9 mouse cellular contexts compared by ENCODE assay signal in the genomic region with DNA sequence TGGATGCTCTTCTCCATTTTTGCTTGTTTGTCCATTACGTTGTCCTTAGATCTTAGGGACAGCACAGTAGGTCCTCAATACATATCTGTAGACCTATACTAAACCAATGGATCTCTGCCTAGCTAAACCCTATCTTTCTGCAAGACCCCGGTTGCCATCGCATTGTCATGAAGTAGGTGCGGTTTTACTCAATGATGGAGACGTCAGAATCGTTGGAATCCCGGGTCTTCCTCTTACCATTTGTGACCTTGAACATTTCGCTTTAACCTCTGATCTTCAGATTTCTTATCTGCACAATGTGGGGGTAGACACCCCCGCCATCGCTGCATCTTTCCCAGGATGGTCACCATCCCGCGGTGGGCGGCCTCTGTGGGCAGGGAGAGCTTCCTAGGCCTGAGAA. TPM values are rescaled to one million over a fixed set of nuclear protein-coding genes. Genes with fewer than 3 reads are reported as not detected.
A peak's percentile ranks its signal among the peaks of the same experiment; 100 is the strongest.
DNase-seq lines count a peak whose midpoint lies in the region; ATAC-seq lines count a peak whose summit lies in the region.
"Had no signal": no experiment of that assay in that cellular context is flagged by ENCODE, and none has a peak within 500 bp of the region (broad histone marks: within the 10 kb centered on the region; RNA-seq: fewer than 3 reads in every experiment).

No protein-coding gene starts in this region.

- no peak overlapping the region for H3K27ac ChIP-seq in kidney, embryonic 16.5 days (ENCODE audit: low read length)
- no peak overlapping the region for H3K27ac ChIP-seq in embryonic facial prominence, embryonic 13.5 days
- H3K27ac ChIP-seq in midbrain, embryonic 16.5 days (ENCODE audit: low read length), result peak overlapping the region; percentile 88

- no peak overlapping the region for H3K9ac ChIP-seq in kidney, embryonic 16.5 days (replicated peaks; ENCODE audit: low read length)
- H3K9ac ChIP-seq in embryonic facial prominence, embryonic 13.5 days, result no peak overlapping the region
- H3K9ac ChIP-seq in midbrain, embryonic 16.5 days (ENCODE audit: low read depth, low read length), result peak overlapping the region; percentile 83

- H3K36me3 ChIP-seq in kidney, embryonic 16.5 days (ENCODE audit: insufficient read depth, low read length), result no peaks in the 10 kb centered on the region
- H3K36me3 ChIP-seq in embryonic facial prominence, embryonic 13.5 days, result no peaks in the 10 kb centered on the region
- H3K36me3 ChIP-seq in midbrain, embryonic 16.5 days (ENCODE audit: control insufficient read depth, insufficient read depth, low read length), result no peaks in the 10 kb centered on the region

- peaks cover 17% of the 10 kb centered on the region for H3K4me1 ChIP-seq in kidney, embryonic 16.5 days (ENCODE audit: insufficient read depth, low read length)
- peaks cover 15% of the 10 kb centered on the region for H3K4me1 ChIP-seq in embryonic facial prominence, embryonic 13.5 days
- peaks cover 19% of the 10 kb centered on the region for H3K4me1 ChIP-seq in midbrain, embryonic 16.5 days (ENCODE audit: control insufficient read depth, insufficient read depth, low read length)

- peak overlapping the region; percentile 64 for H3K4me3 ChIP-seq in kidney, embryonic 16.5 days (ENCODE audit: low read length)
- peak overlapping the region; percentile 57 for H3K4me3 ChIP-seq in embryonic facial prominence, embryonic 13.5 days
- peak overlapping the region; percentile 82 for H3K4me3 ChIP-seq in midbrain, embryonic 16.5 days (ENCODE audit: low read depth, low read length)

- H3K27me3 ChIP-seq in kidney, embryonic 16.5 days (ENCODE audit: insufficient read depth, low read length), result peaks cover 80% of the 10 kb centered on the region
- peaks cover 90% of the 10 kb centered on the region for H3K27me3 ChIP-seq in embryonic facial prominence, embryonic 13.5 days
- H3K27me3 ChIP-seq in midbrain, embryonic 16.5 days (ENCODE audit: control insufficient read depth, insufficient read depth, low read depth, low read length), result peaks cover 10% of the 10 kb centered on the region

- H3K4me2 ChIP-seq in kidney, embryonic 16.5 days (replicated peaks; ENCODE audit: low read depth, low read length), result peak overlapping the region; percentile 100
- peak overlapping the region; percentile 99 for H3K4me2 ChIP-seq in embryonic facial prominence, embryonic 13.5 days
- peak overlapping the region; percentile 79 for H3K4me2 ChIP-seq in midbrain, embryonic 16.5 days (ENCODE audit: low read length)

- ATAC-seq in kidney, embryonic 16.5 days (ENCODE audit: low FRiP score, low TSS enrichment), result no peak
- no peak for ATAC-seq in embryonic facial prominence, embryonic 13.5 days (ENCODE audit: insufficient number of reproducible peaks, insufficient read depth, low FRiP score, low TSS enrichment, low read depth)
- no peak for ATAC-seq in midbrain, embryonic 16.5 days

- 11% methylated on average over 13 of the region's 13 CpGs for WGBS in kidney, embryonic 16.5 days
- WGBS in embryonic facial prominence, embryonic 13.5 days, result 14% methylated on average over 13 of the region's 13 CpGs
- 12% methylated on average over 13 of the region's 13 CpGs for WGBS in midbrain, embryonic 16.5 days

- DNase-seq in kidney, postnatal 25 days, result no peak
- peak; percentile 29 for DNase-seq in induced T-regulatory cell, adult 2 months (ENCODE audit: low read depth)
- DNase-seq in MN1 (ENCODE audit: low spot score), result no peak
- DNase-seq in retina, embryonic 14.5 days (ENCODE audit: low spot score), result no peak
- no peak for DNase-seq in gastrocnemius, postnatal 10 days

- no peaks in the 10 kb centered on the region for H3K9me3 ChIP-seq in kidney, embryonic 16.5 days (ENCODE audit: low read length)
- no peaks in the 10 kb centered on the region for H3K9me3 ChIP-seq in embryonic facial prominence, embryonic 13.5 days
- no peaks in the 10 kb centered on the region for H3K9me3 ChIP-seq in midbrain, embryonic 16.5 days (replicated peaks; ENCODE audit: control insufficient read depth, low read length, poor library complexity, severe bottlenecking)

RNA-seq across cellular contexts. Expression of gene Wfs1, which starts 38.7 kb away (rescaled TPM):
- 21.0 and 21.9 TPM in 2 replicates for polyA plus RNA-seq in kidney, embryonic 16.5 days (2015; fragmentation: Nextera tagmentation; extraction: Ambion mirVana)
- 7.9 and 9.2 TPM in 2 replicates for polyA plus RNA-seq in embryonic facial prominence, embryonic 13.5 days (2015; fragmentation: Nextera tagmentation; extraction: Ambion mirVana)
- polyA plus RNA-seq in midbrain, embryonic 16.5 days (2015; fragmentation: Nextera tagmentation; extraction: Ambion mirVana), result 10.3 and 11.1 TPM in 2 replicates
- 10 to 100 TPM; 25.4 to 30.2 TPM for total RNA-seq in gastrocnemius, postnatal 10 days (2021)

RNA-seq across cellular contexts. Expression of gene Gm1043, which starts 57.5 kb away (rescaled TPM):
- not detected in 2 replicates for polyA plus RNA-seq in kidney, embryonic 16.5 days (2015; fragmentation: Nextera tagmentation; extraction: Ambion mirVana)
- polyA plus RNA-seq in embryonic facial prominence, embryonic 13.5 days (2015; fragmentation: Nextera tagmentation; extraction: Ambion mirVana), result not detected in 2 replicates
- polyA plus RNA-seq in midbrain, embryonic 16.5 days (2015; fragmentation: Nextera tagmentation; extraction: Ambion mirVana), result 2.3 and 3.0 TPM in 2 replicates
- not detected for total RNA-seq in gastrocnemius, postnatal 10 days (2021)
- polyA plus RNA-seq: erythroblast, embryonic 14.5 days had no signal
